Mouse (Mus musculus) embryo, embryonic 10 days (tissue): ENCODE data around the gene Vars2.

Experiments
- DNase-seq: peaks from one replicate; pipeline ENCODE4 v3.0.0-alpha.2; 2015; ENCODE audit warnings: low spot score

Vars2 gene

DNA sequence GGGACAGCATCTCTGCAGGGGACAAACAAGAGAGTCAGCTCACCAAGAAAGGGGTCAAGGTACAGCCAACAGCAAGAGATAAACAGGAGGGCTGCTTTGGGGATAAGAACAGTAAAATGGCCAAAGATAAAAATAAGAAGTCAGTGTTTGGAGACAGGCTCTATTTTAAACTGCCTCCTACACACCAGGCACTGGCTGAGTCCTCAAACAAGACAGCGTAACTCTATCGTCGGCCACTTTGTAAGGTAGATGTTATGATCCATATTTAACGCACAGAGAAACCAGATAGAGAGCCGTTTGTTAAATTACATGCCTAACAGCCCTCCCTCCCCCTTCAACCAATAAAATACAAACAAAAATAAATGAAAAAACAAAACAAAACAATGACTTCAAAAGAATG lies 26.5 kb upstream of the Vars2 start:
- no peak for DNase-seq

DNA sequence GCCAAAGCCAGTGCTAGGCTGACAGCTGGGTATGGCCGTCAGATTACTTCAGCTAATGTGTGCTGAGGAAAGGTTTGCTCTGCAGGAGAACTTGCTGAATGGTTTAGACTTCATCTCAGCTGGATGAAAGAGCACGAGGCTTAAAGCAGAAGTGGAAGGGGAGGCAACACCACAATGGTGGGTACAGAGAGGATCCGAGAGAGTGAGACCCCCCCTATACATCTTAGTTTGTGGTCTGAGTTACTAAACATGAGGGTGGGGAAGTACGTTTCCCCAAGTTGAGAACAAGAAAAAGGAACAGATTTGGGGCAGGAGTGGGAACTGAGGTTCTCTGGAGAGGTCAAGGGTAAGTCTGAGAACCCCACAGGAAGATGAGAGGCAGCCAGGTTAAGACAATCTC lies 25.0 kb upstream of the Vars2 start:
- no peak for DNase-seq

DNA sequence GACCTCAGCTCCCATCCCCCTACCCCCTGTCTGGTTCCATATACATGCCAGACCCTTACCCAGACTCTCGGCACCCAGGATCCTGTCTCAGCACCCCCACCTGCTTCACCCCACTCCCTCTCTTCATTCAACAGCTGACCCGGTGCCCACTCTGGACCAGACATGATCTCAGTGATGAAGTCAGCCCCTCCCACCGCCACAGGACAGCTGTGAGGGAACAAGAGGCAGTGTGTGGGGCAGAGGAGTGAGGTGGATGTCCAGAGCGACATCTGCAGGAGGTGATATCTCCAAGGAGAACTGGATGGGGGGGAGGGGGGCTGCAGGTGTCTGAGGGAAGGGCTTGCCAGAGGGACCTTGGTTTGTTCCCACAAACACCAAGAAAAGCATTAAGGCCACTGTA lies 24.4 kb upstream of the Vars2 start:
- DNase-seq = no peak

DNA sequence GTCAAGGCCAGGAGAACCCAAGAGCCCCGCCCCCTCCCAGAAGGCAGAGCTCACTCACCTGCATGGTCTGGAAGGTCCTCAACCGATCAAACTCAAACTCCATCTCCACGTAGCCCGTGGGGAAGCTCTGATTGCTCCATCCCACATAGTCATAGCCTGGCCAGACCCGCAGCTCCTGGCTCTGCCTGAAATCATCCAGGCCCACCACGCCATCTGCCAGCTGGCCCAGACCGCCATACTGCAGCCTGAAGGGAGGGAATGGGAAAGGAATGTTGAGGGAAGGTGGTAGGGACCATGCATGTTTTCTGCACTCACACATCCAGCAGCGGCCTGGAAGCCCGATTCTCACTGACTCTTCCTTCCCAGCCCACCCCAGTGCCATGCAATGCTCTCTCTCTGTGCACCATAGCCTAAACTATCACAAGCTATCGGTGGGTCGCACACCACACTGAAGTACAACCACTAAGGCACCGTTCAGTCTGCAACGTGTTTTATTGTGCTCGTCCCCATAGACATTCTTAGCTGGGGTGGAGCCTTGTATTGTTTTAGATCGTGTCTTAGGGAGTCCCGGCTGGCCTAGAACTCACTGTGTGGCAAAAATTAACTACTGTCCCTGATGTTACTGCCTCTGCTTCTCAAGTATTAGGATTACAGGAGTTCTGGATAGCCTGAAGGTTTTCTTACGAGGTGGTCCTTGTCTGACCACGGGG lies 22.7 kb upstream of the Vars2 start:
- DNase-seq = no peak

DNA sequence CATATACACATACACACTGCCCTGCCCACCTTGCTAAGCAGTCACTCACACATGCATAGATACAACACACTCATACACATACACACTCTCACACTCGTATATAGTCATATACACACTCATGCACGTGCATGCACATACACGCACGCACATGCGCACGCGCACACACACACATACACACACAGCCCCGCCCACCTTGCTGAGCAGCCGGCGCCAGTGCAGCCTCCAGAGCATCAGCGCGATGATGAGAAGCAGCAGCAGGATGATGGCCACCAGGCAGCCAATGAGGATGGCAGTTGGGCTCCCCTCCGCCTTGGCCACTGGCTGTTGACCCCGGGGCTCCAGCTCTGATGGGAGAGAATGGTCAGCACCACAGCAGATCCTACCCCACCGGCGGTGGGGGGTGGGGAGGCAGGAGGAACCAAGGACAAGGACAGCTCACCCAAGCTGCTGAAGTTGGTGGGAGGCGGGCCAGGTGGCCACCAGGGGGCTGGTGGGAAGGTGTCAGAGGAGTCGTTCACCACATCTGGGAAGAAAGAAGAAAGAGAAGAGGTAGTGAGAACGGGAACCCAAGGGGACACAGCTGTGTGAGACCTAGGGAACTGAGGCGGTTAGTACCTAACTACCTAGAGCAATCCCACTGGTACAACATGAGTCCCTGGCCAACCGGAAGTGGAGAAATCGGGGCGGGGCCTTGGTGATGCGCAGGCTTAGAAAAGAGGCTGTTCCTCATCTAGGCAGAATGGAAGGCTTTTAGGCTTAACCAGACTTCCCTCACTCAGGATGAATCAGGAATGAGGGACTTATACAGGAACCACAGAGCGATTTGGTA lies 21.2 kb upstream of the Vars2 start:
- no peak for DNase-seq

DNA sequence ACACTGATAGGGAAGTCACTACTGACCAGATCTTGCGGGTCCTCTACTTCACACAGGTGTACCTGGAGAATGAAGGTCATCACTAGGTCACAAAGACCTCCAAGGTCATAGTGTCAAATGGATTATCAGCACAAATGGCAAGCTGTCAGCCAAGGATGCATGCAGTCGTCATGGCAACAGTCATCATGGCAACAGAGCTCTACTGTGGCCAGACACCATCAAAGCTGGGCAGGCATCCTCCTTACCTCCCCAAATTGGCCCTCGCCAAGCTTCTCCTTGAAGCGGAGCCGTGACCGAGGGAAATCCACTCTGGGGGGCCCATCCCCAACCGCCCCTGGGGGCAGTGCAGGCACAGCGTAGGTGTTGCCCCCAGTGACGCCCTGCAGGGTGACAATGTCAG lies 17.7 kb upstream of the Vars2 start:
- DNase-seq = peak; percentile 59

DNA sequence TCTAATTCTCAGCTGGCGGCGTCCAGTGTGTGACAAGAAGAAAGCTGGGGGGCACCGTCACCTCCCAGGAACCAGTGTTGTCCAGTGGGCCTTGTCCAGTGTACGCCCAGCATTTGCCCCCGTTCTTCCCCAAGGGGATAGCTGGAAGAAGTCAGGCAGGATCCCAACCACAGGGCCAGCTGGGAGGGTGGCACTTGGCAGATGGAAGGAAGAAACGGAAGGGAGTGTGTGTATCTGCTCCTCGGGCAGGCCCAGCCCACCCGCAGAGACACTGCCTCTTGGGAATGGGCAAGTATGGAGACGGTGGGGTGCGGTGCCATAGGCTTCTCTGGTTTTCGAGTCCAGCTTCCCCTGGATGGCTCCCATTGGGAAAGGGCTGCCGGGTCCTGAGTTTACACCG lies 14.6 kb upstream of the Vars2 start:
- DNase-seq = no peak

DNA sequence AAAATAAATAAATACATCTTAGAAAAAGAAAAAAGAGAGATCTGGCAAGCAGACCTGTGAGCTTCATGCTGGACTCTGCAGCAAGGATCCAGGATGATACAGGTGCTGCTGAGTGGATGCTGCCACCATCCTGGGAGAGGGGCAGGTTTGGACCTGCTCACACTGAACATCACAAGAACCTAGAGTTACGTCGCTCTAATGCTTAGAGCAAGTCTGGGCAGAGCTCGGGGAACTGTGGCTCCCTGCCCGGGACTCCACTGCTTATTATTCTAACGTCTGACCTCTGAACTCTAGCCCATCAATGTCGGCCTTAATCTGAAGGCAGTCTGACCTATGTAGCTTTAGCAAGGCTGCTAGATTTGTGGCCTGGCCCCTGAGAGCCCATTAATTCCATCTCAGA lies 13.2 kb upstream of the Vars2 start:
- peak; percentile 65 for DNase-seq

DNA sequence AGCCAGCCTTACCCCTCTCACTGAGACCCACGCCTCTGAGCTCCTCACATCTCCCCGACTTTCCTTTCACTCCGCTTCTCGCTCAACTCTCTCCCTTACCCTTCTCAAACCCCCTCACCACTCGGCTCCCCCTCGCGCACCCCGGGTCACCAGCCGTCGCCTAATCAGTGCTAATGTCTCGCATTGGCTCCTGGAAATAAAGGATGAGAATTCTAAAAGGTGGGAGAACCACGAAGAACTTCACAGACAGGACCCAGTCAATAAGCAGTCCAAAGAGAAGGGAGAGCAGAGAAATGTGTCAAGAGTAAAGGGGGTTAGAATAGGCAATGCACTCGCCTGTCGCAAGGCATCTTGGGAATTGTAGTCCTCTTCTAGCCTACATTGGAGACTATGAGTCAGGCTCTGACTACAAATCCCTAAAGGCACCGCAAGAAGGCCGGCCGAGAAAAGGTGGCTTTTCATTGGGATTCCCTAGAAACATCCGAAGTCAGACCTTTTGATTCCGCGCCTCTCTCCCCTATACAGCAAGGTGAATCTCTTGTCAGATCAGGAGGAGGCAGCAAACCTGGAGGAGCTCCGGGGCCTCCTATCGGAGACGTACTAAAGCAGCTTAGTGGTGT lies 6.1 kb upstream of the Vars2 start, which contains the start of gene Gtf2h4:
Gene Gtf2h4 (minus strand): TSS at position 324 of the 620 bp plus-strand sequence.
- DNase-seq = peak; percentile 98

DNA sequence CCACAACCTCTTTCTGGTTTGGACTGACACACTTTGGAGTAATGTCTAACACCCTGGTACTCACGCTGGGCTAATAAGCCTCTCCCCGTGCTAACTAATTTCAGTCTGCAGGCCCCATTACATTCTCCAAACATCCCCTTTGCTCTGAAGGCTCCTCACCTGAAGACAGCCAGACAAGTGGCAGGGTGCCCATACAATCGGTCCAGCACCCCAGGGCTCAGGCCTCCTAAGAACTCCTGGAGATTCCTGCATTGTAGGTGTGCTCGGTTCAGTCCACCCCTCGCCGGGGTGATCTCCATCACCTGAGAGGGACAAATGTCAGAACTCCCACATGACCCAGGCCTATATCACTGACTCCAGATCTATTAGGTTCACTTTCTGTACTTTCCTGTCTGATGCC lies 5.1 kb upstream of the Vars2 start:
- DNase-seq = no peak

DNA sequence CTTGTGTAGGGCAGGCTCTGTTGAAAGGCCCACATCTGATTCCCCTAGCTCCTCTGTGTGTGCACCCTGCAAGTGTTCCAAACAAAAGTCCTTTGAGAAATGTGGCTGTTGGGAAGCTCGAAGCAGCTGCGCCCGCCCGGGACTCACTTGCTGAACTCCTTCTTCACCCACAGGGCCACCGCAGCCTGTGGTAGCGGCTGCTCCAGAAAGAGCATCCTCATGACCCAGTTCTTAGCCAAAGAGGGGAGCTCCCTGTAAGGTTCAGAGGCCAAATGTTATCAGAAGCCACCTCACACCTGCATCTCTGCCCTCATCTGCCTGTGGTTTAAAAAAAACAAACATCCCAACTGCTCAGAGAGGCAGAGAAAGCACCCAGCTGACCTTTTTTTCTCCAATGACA lies 4.5 kb upstream of the Vars2 start:
- DNase-seq = no peak

DNA sequence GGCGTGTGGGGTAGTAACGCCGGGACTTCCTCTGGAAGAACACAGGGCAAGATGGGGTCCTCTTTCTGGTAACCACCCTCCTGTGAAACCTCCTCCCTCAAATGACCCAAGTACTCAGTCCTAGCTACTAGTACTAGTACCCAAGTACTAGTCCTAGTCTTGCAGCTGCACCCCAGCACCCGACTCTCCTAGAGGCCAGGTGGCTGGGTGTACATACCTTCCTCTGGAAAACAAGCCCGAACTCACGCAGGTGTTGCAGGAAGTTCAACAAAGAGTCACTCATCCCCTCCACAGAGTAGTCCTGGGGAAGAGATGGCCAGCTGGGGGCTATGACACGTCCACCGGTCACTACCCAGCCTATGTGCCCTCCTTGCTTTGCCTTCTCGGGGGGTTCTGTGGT lies 2.3 kb upstream of the Vars2 start:
- DNase-seq = no peak

DNA sequence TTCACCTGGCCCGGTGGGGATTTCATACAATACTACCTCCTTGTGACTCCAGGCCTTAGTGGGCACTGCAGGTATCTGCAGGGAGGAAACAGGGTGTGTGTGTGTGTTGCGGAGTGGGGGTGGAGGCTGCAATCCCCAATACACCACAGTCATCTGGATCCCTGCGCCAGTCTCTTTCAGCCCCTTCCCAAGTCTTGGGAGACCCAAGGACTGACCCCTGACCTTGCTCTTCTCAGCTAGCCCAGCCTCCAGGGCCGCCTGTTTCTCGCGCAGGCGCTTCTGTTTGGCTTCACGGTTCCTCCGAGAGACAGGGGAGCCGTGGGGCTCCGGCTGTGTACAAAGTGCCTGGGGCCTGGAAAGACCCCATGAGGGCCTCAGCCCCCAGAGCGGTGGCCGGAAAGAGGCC lies 538 bp downstream of the Vars2 start:
- peak; percentile 79 for DNase-seq

DNA sequence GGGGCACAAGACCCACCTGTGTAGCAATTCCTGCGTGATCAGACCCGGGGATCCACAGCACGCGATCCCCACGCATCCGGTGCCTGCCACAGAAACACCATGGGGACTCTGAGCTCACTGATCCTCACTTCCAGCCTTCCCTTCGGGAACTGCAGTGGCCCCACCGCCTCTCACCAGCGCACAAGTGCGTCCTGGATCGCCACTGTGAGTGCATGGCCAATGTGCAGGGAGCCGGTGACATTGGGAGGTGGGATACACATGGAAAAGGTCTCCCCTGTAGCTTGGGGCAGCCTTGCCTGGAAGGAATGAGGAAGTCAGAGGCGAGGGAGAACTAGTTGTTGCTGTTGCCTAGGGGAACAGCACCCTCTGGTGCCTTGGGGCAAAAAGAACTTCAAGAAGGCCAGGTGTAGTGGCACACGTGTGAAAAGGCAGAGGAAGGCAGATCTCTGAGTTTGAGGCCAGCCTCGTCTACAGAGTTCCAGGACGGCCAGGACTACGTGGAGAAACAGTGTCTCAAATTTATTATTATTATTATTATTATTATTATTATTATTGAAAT lies 1.4 kb downstream of the Vars2 start:
- peak; percentile 35 for DNase-seq

DNA sequence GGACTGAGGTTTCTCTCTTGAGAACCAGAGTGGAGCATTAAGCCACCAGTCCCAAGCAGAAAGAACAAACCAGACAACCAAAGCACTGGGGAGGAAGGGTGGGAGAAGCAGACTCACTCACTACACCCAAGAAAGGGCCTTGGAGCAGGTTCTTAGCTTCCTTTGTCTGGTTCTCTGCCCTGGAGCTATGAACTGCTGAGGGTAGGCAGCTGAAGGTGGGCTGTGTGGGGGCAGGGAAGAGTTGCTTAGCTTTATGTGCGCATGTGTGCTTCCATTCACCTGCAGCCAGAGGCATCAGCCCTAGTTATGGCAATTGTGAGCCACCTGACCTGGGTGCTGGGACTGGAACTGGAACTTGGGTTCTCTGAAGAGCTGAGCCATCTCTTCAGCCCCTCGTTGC lies 14.3 kb downstream of the Vars2 start:
- DNase-seq = no peak

DNA sequence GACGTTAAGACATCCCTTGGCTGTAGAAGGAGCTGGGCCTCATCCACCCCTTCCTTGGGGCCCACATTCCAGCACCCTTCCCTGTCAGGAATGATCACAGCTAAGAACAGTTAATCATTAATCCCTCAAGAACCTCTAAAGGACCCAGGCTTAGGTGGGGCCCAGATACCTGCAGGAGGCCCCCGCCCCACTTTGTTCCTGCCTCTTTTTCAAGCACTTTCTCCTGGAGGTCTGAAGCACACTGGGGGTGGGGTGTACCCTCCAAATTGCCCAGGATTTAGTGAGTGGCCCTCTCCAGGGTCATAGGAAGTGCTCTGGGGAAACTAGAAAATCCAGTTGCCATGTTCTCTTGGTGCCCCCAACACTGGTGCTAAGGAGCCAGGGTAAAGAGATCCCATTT lies 18.0 kb downstream of the Vars2 start:
- DNase-seq = no peak

DNA sequence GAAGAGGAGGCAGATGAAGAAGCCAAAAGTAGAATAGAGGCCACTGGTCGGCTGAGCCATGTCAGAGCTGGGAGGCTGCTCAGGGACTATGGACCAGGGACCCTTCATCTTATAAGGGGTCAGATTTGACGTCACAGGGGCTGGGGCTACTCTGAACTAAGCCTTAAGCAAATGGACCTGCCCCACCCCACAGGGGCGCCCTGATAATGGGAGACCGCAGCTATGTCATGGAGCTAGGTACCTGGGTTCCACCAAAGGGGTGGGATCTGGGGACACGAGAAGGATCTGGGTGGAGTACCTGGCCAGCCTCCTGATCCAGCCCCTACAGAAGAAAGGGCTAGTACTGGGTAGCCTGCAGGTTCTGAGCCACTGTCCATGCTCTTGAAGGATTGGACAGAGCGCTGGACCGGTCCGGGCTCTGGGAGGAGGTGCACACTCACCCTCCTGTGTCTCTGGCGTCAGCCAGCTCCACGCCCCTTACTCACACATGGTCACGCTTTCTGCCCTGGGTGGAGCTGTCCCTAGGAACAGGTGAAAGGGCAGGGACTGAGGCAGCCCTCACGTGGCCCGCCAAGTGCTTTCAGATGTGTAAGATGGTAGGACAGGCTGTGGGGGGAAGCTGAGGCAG lies 23.7 kb downstream of the Vars2 start, which contains the start of gene Mucl3:
Gene Mucl3 (minus strand): TSS at position 87 of the 628 bp plus-strand sequence.
- DNase-seq = no peak

DNA sequence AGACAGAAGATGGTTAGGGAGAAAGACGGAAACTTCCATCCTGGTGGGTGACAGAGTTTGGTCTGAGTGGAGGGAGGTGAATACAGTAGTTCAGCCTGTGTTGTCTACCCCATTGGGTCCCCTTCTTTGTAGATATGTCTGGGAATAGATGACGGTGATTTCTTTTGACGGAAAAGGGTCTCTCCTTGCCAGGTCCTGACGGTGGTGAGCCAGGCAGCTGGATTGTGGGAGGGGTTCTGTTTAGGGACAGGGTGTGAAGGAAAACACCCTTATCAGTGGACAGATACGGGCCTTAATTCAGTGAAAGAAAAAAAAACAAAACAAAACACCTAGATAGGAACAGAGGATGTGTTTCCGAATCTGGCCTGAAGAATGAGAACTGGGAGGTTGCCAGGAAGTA lies 28.0 kb downstream of the Vars2 start:
- DNase-seq = no peak

DNA sequence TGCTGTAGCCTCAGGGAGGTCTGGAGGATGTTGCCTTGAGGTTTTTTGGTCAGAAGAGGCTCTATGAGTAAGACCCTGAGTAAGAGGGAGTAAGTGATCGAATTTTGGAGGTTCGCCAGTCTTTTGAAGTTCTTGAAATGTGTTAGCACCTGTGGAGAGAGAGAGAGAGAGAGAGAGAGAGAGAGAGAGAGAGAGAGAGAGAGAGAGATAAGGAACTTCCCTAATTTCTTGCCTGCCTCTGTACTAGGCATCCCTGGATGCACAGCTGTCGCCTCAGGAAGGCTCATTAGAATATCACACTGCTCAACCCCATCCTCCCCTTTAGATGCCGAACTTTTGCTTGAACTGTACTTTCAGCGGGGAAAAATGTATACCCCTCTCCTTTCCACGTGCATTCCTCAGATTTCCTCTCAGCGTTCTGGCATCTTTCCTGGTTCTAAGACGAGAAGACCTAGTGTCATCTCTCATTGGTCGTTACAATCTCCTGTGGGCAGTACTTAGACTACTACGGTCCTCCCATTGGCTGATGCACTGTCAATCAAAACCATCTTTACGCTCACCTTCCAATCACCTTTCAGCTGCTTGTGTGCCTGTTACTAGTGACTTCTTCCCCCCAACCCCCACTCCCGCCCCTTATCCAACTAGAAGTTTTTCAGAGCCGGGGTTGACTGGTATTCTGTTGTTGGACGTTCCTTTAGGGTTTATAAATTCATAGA lies 28.8 kb downstream of the Vars2 start:
- peak; percentile 87 for DNase-seq

DNA sequence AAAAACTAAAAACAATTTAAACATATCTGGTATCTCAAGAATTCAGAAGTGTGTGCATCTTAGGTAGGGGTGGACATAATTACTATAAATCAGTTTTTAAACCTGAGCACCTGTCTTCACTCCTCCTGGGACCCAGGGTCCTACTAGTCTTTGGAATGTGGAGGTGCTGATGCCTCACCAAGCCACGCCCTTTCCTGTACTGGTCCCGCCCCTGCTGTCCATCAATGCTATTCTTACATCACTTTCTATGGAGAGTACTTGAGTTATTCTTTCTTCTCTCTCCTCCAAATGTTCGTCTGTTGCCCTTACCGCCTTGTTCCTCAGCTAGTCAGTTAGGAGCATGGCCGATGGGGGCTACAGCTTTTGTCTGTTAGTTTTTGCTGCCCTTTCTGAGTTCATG lies 31.0 kb downstream of the Vars2 start:
- DNase-seq = peak; percentile 66

DNA sequence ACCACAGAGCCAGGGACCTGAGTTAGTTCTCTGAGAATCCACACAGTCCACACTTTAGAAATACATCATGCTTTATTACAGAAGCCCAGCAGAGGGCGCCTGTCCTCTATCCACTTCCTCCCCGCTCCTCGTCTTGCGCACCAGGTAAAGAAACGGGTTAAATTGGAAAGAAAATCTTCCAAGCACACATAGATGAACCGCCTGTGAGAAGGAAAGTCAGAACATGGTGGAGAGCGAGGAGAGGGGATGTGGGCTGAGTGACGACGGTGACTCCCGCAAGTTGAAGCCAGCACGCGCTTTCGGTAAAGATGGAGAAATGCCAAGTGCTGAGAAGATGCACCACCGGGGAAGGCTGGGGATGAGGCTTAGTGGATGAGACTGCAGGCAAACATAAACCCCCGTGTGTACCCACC lies 31.7 kb downstream of the Vars2 start:
- peak; percentile 74 for DNase-seq

DNA sequence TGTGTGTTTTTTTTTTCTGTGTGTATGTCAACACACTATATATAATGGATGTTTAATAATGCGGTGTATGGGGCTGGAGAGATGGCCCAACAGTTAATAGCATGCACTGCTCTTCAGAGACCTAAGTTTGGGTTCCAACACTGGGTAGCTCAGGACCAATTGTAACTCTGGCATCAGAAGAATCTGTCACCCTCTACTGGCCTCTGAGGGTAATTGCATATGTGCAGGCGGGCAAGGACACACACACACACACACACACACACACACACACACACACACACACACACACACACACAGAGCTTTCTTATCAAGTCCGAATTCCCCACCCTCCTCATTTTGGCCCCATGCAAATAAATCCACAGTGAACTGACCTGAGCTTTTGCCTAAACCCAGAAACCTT lies 32.2 kb downstream of the Vars2 start:
- peak; percentile 11 for DNase-seq
